Comparison of ENCODE assay signal across 8 mouse cellular contexts in the genomic region with DNA sequence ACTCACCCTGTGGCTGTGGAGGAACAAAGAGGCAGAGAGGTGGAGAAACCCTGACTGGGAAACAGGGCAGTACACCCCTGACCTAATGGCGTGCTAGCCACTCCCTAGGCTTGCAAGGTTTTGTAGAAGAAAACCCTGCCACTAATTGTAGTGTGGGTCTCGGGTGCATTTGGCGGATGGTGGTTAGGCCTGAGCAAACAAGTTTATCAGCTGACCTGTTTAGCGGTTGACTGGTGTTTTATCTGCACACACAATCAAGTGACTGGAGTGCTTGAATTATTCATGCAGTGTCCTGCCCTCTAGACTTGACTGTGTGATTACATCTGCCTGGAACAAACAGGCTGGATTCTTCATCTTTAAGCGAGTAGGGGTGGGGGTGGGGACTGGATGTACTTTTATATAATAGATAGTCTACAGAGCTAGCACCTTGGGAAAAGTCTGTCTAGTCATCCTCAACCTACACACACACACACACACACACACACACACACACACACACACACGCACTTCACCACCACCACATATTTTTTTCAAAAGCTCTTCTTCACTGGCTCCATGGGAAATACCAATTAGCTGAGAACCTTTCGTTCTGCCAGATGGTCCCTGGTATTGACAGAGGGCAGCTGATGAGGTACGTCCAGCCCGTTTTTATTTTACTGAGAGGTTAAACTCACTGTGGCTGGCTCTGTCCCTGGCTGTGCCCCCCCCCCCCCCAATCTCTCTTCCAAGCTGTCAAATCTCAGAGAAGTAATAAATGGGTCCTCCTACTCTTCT. TPM values are rescaled to one million over a fixed set of nuclear protein-coding genes. Genes with fewer than 3 reads are reported as not detected.
DNase-seq lines count a peak whose midpoint lies in the region; ATAC-seq and TF ChIP-seq lines count a peak whose summit lies in the region.

No protein-coding gene starts in this region.

- peak; percentile 73 for DNase-seq in 3T3-L1 (ENCODE audit: low read depth, low spot score)
- peak; percentile 48 for DNase-seq in NIH3T3 (ENCODE audit: low read depth)
- DNase-seq in hindbrain, embryonic 11.5 days (ENCODE audit: low spot score), result peak; percentile 63
- DNase-seq in limb, embryonic 14.5 days (ENCODE audit: low spot score), result no peak
- DNase-seq in frontal cortex, postnatal 14 days (ENCODE audit: low spot score in 2 of 2), result no peak
- DNase-seq in left cerebral cortex, postnatal 25 days (ENCODE audit: low spot score in 2 of 2), result no peak
- no peak for DNase-seq in adrenal gland, adult 18-20 months (ENCODE audit: low spot score in 2 of 2)

- 16% methylated on average over 9 of the region's 9 CpGs for WGBS in hindbrain, embryonic 11.5 days
- WGBS in limb, embryonic 14.5 days, result 28% methylated on average over 9 of the region's 9 CpGs
- 32% methylated on average over 9 of the region's 9 CpGs for WGBS in small intestine, adult 2 months

- peak; percentile 56 for ATAC-seq in hindbrain, embryonic 11.5 days (ENCODE audit: low FRiP score)
- no peak for ATAC-seq in limb, embryonic 14.5 days (ENCODE audit: low FRiP score, low read depth)

- peak overlapping the region; percentile 98 for H3K4me3 ChIP-seq in hindbrain, embryonic 11.5 days (ENCODE audit: low read depth, low read length)
- peak overlapping the region; percentile 98 for H3K4me3 ChIP-seq in limb, embryonic 14.5 days (replicated peaks; ENCODE audit: low read length)
- peak overlapping the region; percentile 19 for H3K4me3 ChIP-seq in small intestine, adult 2 months (ENCODE audit: low read depth, low read length)

- no peaks in the 10 kb centered on the region for H3K27me3 ChIP-seq in hindbrain, embryonic 11.5 days (ENCODE audit: control insufficient read depth, insufficient read depth, low read length)
- H3K27me3 ChIP-seq in limb, embryonic 14.5 days (ENCODE audit: control insufficient read depth, insufficient read depth, low read length), result no peaks in the 10 kb centered on the region
- H3K27me3 ChIP-seq in small intestine, adult 2 months (ENCODE audit: control insufficient read depth, insufficient read depth, low read length), result no peaks in the 10 kb centered on the region

- H3K36me3 ChIP-seq in hindbrain, embryonic 11.5 days (ENCODE audit: control insufficient read depth, insufficient read depth, low read length), result peaks cover 2% of the 10 kb centered on the region; the same call in 1 of the 2 replicates
- H3K36me3 ChIP-seq in limb, embryonic 14.5 days (ENCODE audit: control insufficient read depth, insufficient read depth, low read length), result peaks cover 58% of the 10 kb centered on the region
- H3K36me3 ChIP-seq in small intestine, adult 2 months (ENCODE audit: control insufficient read depth, insufficient read depth, low read length), result peaks cover 18% of the 10 kb centered on the region

- no peaks in the 10 kb centered on the region for H3K9me3 ChIP-seq in hindbrain, embryonic 11.5 days (ENCODE audit: control insufficient read depth, low read length)
- no peaks in the 10 kb centered on the region for H3K9me3 ChIP-seq in limb, embryonic 14.5 days (ENCODE audit: control insufficient read depth, low read length)

- H3K4me1 ChIP-seq in hindbrain, embryonic 11.5 days (replicated peaks; ENCODE audit: control insufficient read depth, insufficient read depth, low read length), result peaks cover 60% of the 10 kb centered on the region
- H3K4me1 ChIP-seq in limb, embryonic 14.5 days (ENCODE audit: control insufficient read depth, insufficient read depth, low read length), result peaks cover 76% of the 10 kb centered on the region
- peaks cover 55% of the 10 kb centered on the region for H3K4me1 ChIP-seq in small intestine, adult 2 months (ENCODE audit: control insufficient read depth, insufficient read depth, insufficient read length, low read length)

- no peak for TF ChIP-seq POLR2A in limb, embryonic 14.5 days (IDR thresholded peaks at IDR 0.05; ENCODE audit: borderline replicate concordance, extremely low read depth, insufficient read depth, insufficient read length)
- no peak for TF ChIP-seq POLR2A in small intestine, adult 2 months (IDR thresholded peaks at IDR 0.05; ENCODE audit: low read depth, low read length)

- H3K4me2 ChIP-seq in hindbrain, embryonic 11.5 days (replicated peaks; ENCODE audit: low read depth, low read length), result peak overlapping the region; percentile 49
- H3K4me2 ChIP-seq in limb, embryonic 14.5 days (replicated peaks; ENCODE audit: low read depth, low read length, severe bottlenecking), result peak overlapping the region; percentile 98

- intact Hi-C loops in left cerebral cortex, postnatal 25 days (cut with DNase I), result no loop called here

- H3K27ac ChIP-seq in hindbrain, embryonic 11.5 days (ENCODE audit: low read depth, low read length), result peak overlapping the region; percentile 85
- H3K27ac ChIP-seq in limb, embryonic 14.5 days (replicated peaks; ENCODE audit: low read depth, low read length), result no peak overlapping the region
- H3K27ac ChIP-seq in small intestine, adult 2 months (ENCODE audit: insufficient read depth, low read depth, low read length), result peak overlapping the region; percentile 54

- no peak for TF ChIP-seq CTCF in small intestine, adult 2 months (IDR thresholded peaks at IDR 0.05; ENCODE audit: extremely low read depth, insufficient read length, insufficient replicate concordance, low read depth, low read length)

- peak overlapping the region; percentile 58 for H3K9ac ChIP-seq in hindbrain, embryonic 11.5 days (ENCODE audit: low read depth, low read length)
- no peak overlapping the region for H3K9ac ChIP-seq in limb, embryonic 14.5 days (ENCODE audit: low read depth, low read length, severe bottlenecking)

RNA-seq across cellular contexts. Expression of gene Tle3, which starts 5.7 kb away (rescaled TPM):
- polyA plus RNA-seq in hindbrain, embryonic 11.5 days (2014; fragmentation: Nextera tagmentation; extraction: Ambion mirVana), result 33.7 and 36.7 TPM in 2 replicates
- 113 and 156 TPM in 2 replicates for polyA plus RNA-seq in limb, embryonic 14.5 days (2012; rRNA removed)
- 45.1 and 47.3 TPM in 2 replicates for polyA plus RNA-seq in limb, embryonic 14.5 days (2014; fragmentation: Nextera tagmentation; extraction: Ambion mirVana)
- 37.4 and 136 TPM in 2 replicates for polyA plus RNA-seq in small intestine, adult 2 months (2012; rRNA removed)
- 10 to 100 TPM; 67.9 to 79.5 TPM for total RNA-seq in left cerebral cortex, postnatal 25 days (2021)
- 100 to 1,000 TPM; 104 to 148 TPM for total RNA-seq in adrenal gland, adult 18-20 months (2021)

Comparison
In these comparisons a context has a peak if more than half of its experiments do, and no peak if none do; other contexts are left out.
1. DNase-seq: peak in 3T3-L1 (single experiment), NIH3T3 (single experiment) and hindbrain, embryonic 11.5 days (single experiment); none in limb, embryonic 14.5 days (single experiment), frontal cortex, postnatal 14 days (0 of 2), left cerebral cortex, postnatal 25 days (0 of 2) and adrenal gland, adult 18-20 months (0 of 2).
2. H3K4me3 ChIP-seq: peak in every context shown above with its lines; median percentile 98 in hindbrain, embryonic 11.5 days; 98 in limb, embryonic 14.5 days; 19 in small intestine, adult 2 months.